Mouse (Mus musculus): ENCODE results near the gene Tbc1d22b.

DNA sequence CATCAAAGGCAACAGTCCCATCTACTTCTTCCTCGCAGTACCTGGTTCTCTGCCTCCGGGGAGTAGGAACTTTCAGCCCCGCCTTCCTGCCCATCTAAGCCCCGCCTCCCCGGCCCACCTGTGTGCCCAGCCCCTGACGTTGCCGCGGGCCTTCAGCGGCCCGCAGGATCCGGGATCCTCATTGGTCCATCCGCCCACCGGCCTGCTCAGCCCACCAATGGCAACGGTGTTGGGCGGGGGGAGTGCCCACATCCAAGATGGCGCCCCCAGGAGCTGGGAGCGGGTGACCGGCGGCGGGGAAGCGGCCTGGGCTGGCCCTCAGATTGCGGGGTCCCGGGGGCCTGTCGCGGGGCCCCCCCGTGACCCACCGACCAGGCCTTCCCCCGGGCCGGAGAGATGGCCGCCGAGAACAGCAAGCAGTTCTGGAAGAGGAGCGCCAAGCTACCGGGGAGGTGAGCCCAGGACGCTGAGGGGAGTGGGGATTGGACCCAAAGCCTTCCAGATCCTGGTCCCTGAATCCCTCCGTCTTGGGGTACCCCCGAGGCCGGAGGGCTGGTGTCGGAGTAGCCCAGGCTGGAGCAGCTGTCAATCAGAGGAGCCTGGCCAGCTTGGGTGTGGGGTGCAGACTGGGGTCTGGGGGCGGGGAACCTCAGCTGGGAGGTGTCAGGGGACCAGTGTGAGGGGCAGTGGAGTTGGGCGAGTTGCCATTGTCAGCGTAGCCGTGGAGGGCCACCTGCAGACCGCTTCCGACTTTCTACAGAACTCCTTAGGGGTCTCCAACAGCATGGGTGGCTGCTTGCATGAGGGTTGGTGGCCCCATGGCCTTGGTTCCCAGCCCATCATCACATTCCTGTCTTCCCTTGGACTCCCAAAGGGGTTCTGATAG lies at the start of gene Tbc1d22b, which contains the start of gene Gm17657:
- TF ChIP-seq GATA1 (IDR thresholded peaks at IDR 0.05; ENCODE audit: borderline replicate concordance, low read length) (no peak), FLI1 (IDR thresholded peaks at IDR 0.05; ENCODE audit: low read length) (no peak)
